Mouse (Mus musculus) heart, adult 2 months (tissue): ENCODE results near the gene Capzb.

Source experiments
- CTCF ChIP-seq: fragments of 200-600 bp; IDR thresholded peaks from 2 replicates; pipeline ENCODE4 v1.8.1; 2022; ENCODE audit warnings: antibody characterized with exemption, mild to moderate bottlenecking, moderate library complexity
- EP300 ChIP-seq: fragments of 200-500 bp; IDR thresholded peaks from 2 replicates; pipeline ENCODE4 v1.6.1; 2011; ENCODE audit warnings: low read depth, low read length, control low read depth; ENCODE audit not compliant: insufficient read depth

DNA sequence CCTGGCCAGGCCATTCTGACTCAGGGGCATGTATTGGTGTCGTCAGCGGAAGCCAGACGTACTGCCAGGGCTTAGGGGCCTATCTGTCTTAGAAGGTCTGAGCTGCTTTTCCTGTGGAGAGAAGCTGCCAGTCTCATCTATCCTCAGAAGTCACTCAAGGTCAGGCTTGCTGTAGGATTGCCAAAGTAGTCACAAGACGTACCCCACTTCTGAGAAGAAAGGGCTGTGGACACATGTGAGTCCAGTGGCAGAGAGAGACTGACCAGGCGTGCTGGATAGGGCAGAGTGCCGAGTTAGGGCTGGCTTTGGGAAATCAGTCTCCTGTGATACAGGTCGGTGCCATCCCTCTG is 40.4 kb downstream of the Capzb start:
- TF ChIP-seq CTCF (no peak; the same call in none of the 2 replicates), EP300 (0 out of 2 replicates have a peak, but pooled peaks have one; percentile 57)
